Mouse (Mus musculus) frontal cortex, postnatal 25 days (tissue): ENCODE data around the gene Sri.

Source experiments
- DNase-seq, 2 experiments: peaks; one replicate each; pipeline ENCODE4 v3.0.0; 2022; ENCODE audit warnings: low spot score in 2 of 2

The Sri gene

GRCm38 (mm10) chr5:8111691-8112090 lies 65.8 kb downstream of the Sri start:
- DNase-seq = no peak

GRCm38 (mm10) chr5:8112246-8112645 lies 66.4 kb downstream of the Sri start:
- no peak for DNase-seq

- DNase-seq = no peak
Observed at GRCm38 (mm10) chr5:8116561-8117168, 70.8 kb downstream of the Sri start.
